Mouse (Mus musculus): ENCODE data around the gene Gm13290. TPM values are rescaled to one million over a fixed set of nuclear protein-coding genes. Genes with fewer than 3 reads are reported as not detected.
"Not testable (repeated sequence)": the region's sequence is repeated elsewhere in the genome, so short reads cannot be mapped to it uniquely, and the experiment has no call there.

Gm13290 gene
- total and polyA plus RNA-seq, 3 experiments, result not detected

DNA sequence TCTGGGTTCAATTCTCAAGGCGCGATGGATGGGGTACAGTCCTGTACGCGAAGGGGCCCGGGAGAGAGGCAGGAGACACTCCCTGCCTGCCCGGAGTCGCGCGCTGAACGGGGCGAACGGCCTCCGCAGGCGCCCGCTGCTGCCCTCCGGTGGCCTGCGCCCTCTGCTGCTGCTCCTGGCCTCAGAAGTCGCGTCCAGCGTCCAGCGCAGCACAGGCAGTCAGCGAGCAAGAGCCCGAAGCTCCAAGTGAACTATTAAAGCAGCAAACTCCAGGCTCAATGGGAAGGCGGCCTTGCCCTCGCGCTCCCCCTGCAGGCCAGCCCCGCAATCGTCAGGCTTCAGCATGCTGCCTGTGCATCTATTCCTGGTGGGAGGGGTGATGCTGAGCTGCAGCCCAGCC lies 13.2 kb upstream of the Gm13290 start:
- WGBS, result 1% methylated on average over 23 of the region's 28 CpGs
- H3K4me1 ChIP-seq (ENCODE audit: control insufficient read depth, insufficient read depth, low read length); H3K79me2 ChIP-seq (replicated peaks; ENCODE audit: control insufficient read depth, insufficient read depth, low read length); intact Hi-C loops (cut with DNase I); H3K36me3 ChIP-seq (ENCODE audit: control insufficient read depth, insufficient read depth, low read length); H3K27me3 ChIP-seq (ENCODE audit: control insufficient read depth, insufficient read depth, low read length); H3K4me3 ChIP-seq: not testable (repeated sequence)
- TF ChIP-seq CTCF (IDR thresholded peaks at IDR 0.05) (peak; percentile 69), POLR2A (IDR thresholded peaks at IDR 0.05; ENCODE audit: insufficient read depth, low read depth, low read length) (peak; percentile 80)
- DNase-seq, result peak; percentile 84 to 89
- Histone ChIP-seq H3K9ac (ENCODE audit: low read depth, low read length) (peak overlapping the region; percentile 43; the same call in 1 of the 2 replicates), H3K27ac (peak overlapping the region; percentile 40; the same call in 1 of the 2 replicates)

DNA sequence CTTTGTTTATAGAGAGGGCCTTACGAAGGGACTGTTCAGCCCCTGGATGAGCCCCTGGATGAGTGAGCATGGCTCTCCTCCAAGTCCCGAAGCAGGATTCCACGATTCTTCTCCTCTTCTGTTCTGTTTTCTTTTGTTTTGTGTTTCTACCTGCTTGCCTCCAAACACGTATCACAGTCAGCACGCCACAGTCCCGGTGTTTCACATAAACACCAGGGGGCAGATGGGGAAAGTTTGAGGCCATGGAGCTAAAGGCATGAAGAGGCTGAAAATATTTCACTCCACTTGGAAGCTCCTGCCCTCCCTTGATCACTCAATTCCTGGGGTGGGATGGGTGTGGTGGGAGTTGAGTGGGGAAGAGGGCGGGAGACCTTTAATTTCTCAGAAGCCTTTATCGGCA lies 11.9 kb upstream of the Gm13290 start:
- H3K27me3 ChIP-seq (ENCODE audit: control insufficient read depth, insufficient read depth, low read length); H3K79me2 ChIP-seq (replicated peaks; ENCODE audit: control insufficient read depth, insufficient read depth, low read length); H3K4me3 ChIP-seq; H3K36me3 ChIP-seq (ENCODE audit: control insufficient read depth, insufficient read depth, low read length); intact Hi-C loops (cut with DNase I); H3K4me1 ChIP-seq (ENCODE audit: control insufficient read depth, insufficient read depth, low read length); H3K27ac ChIP-seq; H3K9ac ChIP-seq (ENCODE audit: low read depth, low read length): not testable (repeated sequence)
- WGBS, result 67% methylated on average over 6 of the region's 8 CpGs
- TF ChIP-seq CTCF (IDR thresholded peaks at IDR 0.05), result peak; percentile 31; the same call in 1 of the 2 replicates
- DNase-seq, result peak; percentile 60 to 72

DNA sequence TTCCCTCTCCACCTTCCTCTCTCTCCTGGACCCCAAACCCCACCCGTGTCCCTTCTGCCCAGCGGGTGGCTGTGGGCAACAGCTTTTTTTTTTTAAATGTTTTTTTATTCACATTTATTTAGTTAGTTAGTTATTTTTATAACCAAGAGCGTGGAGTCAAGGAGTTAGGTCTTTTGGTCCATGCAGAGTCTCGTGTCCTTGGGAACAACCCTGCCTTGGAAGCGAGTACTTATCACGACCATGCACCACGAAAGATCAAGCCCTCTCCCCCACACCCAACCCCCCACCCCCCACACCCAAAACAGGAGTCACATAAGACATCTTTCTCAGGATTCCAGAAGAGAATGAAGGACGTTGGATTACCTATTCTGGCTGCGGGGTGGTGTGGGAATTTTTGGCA lies 11.3 kb upstream of the Gm13290 start:
- H3K79me2 ChIP-seq (replicated peaks; ENCODE audit: control insufficient read depth, insufficient read depth, low read length); H3K27ac ChIP-seq; intact Hi-C loops (cut with DNase I); H3K9ac ChIP-seq (ENCODE audit: low read depth, low read length); H3K4me3 ChIP-seq; H3K36me3 ChIP-seq (ENCODE audit: control insufficient read depth, insufficient read depth, low read length); H3K27me3 ChIP-seq (ENCODE audit: control insufficient read depth, insufficient read depth, low read length); H3K4me1 ChIP-seq (ENCODE audit: control insufficient read depth, insufficient read depth, low read length): not testable (repeated sequence)
- peak in 1 of 2 experiments; percentile 43 for DNase-seq
- 41% methylated on average over 9 of the region's 9 CpGs for WGBS

GRCm38 (mm10) chr4:88763384-88764018 lies 10.1 kb upstream of the Gm13290 start:
- H3K36me3 ChIP-seq (ENCODE audit: control insufficient read depth, insufficient read depth, low read length); H3K4me3 ChIP-seq; H3K27me3 ChIP-seq (ENCODE audit: control insufficient read depth, insufficient read depth, low read length); H3K9ac ChIP-seq (ENCODE audit: low read depth, low read length); H3K4me1 ChIP-seq (ENCODE audit: control insufficient read depth, insufficient read depth, low read length); H3K27ac ChIP-seq; intact Hi-C loops (cut with DNase I); H3K79me2 ChIP-seq (replicated peaks; ENCODE audit: control insufficient read depth, insufficient read depth, low read length): not testable (repeated sequence)
- 4% methylated on average over 40 of the region's 42 CpGs for WGBS
- peak; percentile 72 to 81 for DNase-seq
- TF ChIP-seq EP300 (IDR thresholded peaks at IDR 0.05; ENCODE audit: insufficient read depth, low read depth, low read length) (0 out of 2 replicates have a peak, but pooled peaks have one; percentile 30), POLR2A (IDR thresholded peaks at IDR 0.05; ENCODE audit: insufficient read depth, low read depth, low read length) (peak; percentile 71; the same call in 1 of the 2 replicates), CTCF (IDR thresholded peaks at IDR 0.05) (peak; percentile 71)

DNA sequence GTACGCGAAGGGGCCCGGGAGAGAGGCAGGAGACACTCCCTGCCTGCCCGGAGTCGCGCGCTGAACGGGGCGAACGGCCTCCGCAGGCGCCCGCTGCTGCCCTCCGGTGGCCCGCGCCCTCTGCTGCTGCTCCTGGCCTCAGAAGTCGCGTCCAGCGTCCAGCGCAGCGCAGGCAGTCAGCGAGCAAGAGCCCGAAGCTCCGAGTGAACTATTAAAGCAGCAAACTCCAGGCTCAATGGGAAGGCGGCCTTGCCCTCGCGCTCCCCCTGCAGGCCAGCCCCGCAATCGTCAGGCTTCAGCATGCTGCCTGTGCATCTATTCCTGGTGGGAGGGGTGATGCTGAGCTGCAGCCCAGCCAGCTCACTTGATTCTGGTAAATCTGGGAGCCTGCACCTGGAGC lies 3.0 kb downstream of the Gm13290 start, which contains the start of gene Gm13289:
TSS of gene Gm13289 (plus strand) at position 301 of the 400 bp plus-strand sequence.
- H3K27ac ChIP-seq; intact Hi-C loops (cut with DNase I); DNase-seq; H3K4me1 ChIP-seq (ENCODE audit: control insufficient read depth, insufficient read depth, low read length); H3K4me3 ChIP-seq; H3K79me2 ChIP-seq (replicated peaks; ENCODE audit: control insufficient read depth, insufficient read depth, low read length); H3K9ac ChIP-seq (ENCODE audit: low read depth, low read length); H3K36me3 ChIP-seq (ENCODE audit: control insufficient read depth, insufficient read depth, low read length); H3K27me3 ChIP-seq (ENCODE audit: control insufficient read depth, insufficient read depth, low read length): not testable (repeated sequence)
- WGBS, result no CpG with 5 or more reads among the region's 29 CpGs

DNA sequence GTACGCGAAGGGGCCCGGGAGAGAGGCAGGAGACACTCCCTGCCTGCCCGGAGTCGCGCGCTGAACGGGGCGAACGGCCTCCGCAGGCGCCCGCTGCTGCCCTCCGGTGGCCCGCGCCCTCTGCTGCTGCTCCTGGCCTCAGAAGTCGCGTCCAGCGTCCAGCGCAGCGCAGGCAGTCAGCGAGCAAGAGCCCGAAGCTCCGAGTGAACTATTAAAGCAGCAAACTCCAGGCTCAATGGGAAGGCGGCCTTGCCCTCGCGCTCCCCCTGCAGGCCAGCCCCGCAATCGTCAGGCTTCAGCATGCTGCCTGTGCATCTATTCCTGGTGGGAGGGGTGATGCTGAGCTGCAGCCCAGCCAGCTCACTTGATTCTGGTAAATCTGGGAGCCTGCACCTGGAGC lies 5.9 kb downstream of the Gm13290 start, which contains the start of gene Gm13272:
TSS of gene Gm13272 (plus strand) at position 301 of the 400 bp plus-strand sequence.
- H3K27me3 ChIP-seq (ENCODE audit: control insufficient read depth, insufficient read depth, low read length); H3K4me1 ChIP-seq (ENCODE audit: control insufficient read depth, insufficient read depth, low read length); H3K36me3 ChIP-seq (ENCODE audit: control insufficient read depth, insufficient read depth, low read length); H3K4me3 ChIP-seq; intact Hi-C loops (cut with DNase I); DNase-seq; H3K79me2 ChIP-seq (replicated peaks; ENCODE audit: control insufficient read depth, insufficient read depth, low read length); H3K27ac ChIP-seq; H3K9ac ChIP-seq (ENCODE audit: low read depth, low read length): not testable (repeated sequence)
- WGBS, result no CpG with 5 or more reads among the region's 29 CpGs

DNA sequence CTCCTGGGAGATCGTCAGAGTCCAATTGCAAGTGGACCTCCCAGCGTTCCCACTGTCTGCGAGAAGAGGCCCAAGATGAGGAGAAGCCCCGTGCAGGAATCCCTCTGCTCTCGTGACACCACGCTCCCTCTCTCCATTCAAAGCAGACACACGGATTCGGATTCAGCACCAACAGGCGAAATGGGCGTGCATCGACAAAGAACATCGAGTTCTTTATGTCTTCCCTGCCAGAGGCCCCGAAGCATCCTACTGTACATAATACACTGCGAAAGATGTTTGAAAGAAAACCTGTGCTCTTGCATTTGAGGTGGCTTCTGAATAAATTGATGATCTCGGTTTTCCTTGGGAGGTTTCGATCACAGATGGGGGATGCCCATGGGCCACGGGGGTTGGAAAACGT lies 6.7 kb downstream of the Gm13290 start:
- intact Hi-C loops (cut with DNase I); H3K79me2 ChIP-seq (replicated peaks; ENCODE audit: control insufficient read depth, insufficient read depth, low read length); H3K9ac ChIP-seq (ENCODE audit: low read depth, low read length); H3K4me1 ChIP-seq (ENCODE audit: control insufficient read depth, insufficient read depth, low read length); H3K27ac ChIP-seq; H3K36me3 ChIP-seq (ENCODE audit: control insufficient read depth, insufficient read depth, low read length); H3K4me3 ChIP-seq; H3K27me3 ChIP-seq (ENCODE audit: control insufficient read depth, insufficient read depth, low read length): not testable (repeated sequence)
- WGBS, result 51% methylated on average over 16 of the region's 18 CpGs
- DNase-seq, result peak in 1 of 2 experiments; percentile 13

DNA sequence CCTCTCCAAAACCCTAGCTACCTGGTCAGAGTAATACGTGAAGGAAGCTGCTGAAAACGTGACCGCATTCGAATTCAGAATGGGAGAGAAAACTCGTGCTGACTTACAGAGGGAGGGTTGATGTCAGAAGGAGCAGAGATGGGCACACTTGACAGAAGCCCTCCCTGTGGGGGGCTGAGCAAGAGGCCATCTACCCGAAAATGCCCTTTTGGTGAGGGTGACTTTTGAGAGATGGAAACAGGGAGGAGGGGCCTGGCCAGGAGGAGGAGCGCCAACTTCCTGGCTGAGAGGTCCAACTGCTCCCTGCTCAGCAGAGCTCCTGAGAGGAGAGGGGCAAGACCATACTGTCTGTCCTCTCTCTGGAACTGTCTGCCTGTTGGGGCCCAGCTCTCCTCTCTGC lies 8.2 kb downstream of the Gm13290 start, which contains the start of gene Ifnz:
TSS of gene Ifnz (plus strand) at position 301 of the 400 bp plus-strand sequence.
- H3K27ac ChIP-seq; DNase-seq; intact Hi-C loops (cut with DNase I); H3K4me3 ChIP-seq; H3K4me1 ChIP-seq (ENCODE audit: control insufficient read depth, insufficient read depth, low read length); H3K27me3 ChIP-seq (ENCODE audit: control insufficient read depth, insufficient read depth, low read length); H3K36me3 ChIP-seq (ENCODE audit: control insufficient read depth, insufficient read depth, low read length); H3K79me2 ChIP-seq (replicated peaks; ENCODE audit: control insufficient read depth, insufficient read depth, low read length): not testable (repeated sequence)
- peak within 1 kb of the TSS; percentile 60 for H3K9ac ChIP-seq (ENCODE audit: low read depth, low read length)
- 16% methylated on average over 4 of the region's 7 CpGs for WGBS
